Mouse (Mus musculus) A20 (cell line): Measurements from ENCODE around the gene C2cd3.

Experiments used
- DNase-seq: peaks from one replicate; pipeline ENCODE4 v3.0.0-alpha.2; 2011; ENCODE audit warnings: low read depth, low spot score

Gene C2cd3

DNA sequence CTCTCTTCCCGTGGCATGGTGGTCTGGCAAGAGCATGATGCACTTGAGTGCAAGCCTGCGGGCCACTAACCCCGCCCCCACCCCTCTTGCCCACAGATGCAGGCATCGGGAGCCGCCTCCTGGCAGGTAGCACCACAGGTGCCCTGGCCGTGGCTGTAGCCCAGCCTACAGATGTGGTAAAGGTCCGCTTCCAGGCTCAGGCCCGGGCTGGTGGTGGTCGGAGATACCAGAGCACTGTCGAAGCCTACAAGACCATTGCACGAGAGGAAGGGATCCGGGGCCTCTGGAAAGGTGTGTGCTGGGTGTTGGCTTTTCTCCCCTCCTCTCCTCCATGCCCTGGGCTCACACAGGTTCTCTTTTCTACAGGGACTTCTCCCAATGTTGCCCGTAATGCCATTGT, 125.9 kb downstream of the C2cd3 start:
- DNase-seq, result no peak

GRCm38 (mm10) chr7:100499465-100499864, 127.4 kb downstream of the C2cd3 start:
- no peak for DNase-seq

DNA sequence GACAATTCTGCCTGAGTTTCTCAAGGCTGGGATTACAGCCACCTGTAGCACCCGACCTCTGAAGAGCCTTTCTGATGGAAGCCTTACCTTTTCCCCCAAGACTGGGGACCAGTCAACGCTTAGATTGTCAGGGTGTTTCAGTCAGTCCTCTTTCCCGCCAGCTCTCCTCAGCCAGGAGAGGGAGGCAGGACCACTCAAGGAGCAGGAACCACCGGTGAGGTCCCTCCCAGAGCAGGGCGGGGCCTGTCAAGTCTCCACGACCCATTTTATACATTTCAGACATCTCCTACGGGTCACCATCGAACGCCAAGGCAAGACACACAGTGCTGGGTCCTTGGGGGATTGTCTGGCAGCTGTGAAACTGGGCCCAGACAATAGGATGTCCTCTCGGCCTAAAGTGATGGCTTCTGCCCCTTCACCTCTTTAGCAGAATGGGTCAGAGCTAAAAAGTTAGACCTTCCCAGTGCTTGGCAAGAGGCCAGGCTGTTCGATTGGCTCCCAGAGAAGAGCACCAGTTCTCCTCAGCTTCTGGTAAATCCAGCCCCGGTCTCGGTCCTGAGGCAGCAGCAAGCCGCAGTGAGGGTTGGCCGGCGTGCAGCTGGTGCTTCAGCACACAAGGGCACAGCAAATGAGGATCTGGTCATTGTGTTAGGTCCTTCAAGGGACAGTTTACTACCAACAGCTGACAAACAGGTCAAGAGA, 128.4 kb downstream of the C2cd3 start:
- no peak for DNase-seq

- DNase-seq, result peak; percentile 71
Measured at GRCm38 (mm10) chr7:100501027-100501843, 129.2 kb downstream of the C2cd3 start.

DNA sequence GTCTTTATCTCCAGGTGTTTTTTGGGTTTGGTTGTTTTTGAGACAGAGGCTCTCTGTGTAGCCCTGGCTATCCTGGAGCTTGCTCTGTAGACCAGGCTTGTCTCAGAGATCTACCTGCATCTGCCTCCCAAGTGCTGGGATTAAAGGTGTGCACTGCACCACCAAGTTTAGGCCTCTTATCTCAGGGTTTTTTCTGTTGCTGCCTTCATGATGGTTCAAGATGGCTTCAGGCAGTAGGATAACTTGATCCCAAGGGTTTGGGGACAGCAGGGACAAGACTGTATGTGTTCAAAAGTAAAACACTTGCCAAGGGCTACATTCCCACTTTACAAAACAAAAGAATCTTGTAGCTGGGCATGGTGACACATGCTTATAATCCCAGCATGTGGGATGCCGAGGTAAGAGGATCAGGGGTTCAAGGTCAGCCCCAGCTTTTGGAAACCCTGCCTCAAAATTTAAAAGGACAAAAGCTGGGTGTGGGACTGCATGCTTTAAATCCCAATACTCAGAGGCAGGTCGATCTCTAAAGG, 129.9 kb downstream of the C2cd3 start:
- peak; percentile 67 for DNase-seq

- peak; percentile 66 for DNase-seq
Measured at GRCm38 (mm10) chr7:100502374-100502922, 130.4 kb downstream of the C2cd3 start.

DNA sequence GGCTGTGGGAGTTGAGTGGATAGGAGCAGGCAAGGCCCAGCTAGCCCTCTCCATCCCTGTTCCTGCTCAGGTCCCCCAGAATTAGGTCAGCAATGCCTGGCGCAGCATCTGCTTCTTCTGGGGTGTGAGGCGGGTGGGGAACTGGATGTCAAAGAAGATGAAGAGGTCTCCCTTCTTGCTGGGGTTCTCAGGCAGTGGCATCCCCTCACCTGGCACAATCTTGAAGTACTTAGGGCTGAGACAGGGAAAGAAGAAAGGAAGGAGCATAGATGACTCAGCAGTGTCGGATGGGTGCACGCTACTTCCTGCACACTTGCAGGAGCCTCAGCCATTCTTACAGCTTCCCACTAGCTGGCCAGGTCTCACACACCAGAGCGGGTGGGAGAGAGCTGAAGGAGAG, 131.0 kb downstream of the C2cd3 start:
- peak; percentile 47 for DNase-seq

GRCm38 (mm10) chr7:100504740-100505487, 132.9 kb downstream of the C2cd3 start:
- DNase-seq, result peak; percentile 70

DNA sequence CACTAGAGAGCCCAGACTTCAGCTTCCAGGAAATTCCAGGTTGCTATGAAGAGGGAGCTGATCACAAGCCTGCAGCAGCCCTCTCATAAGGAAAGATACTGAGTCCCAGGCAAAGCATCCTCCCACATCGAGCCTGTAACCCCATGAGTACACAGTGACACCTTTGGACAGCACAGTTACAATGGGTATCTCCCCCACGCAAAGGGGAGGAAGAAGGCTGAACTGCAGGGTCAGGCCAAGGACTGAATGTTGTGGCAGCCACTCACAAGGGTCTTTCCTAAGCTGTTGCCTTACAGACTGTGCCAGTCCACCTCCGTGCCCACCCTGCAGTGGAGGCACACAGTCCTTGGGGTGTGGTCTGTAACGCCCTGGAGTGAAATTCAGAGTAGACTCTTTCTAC, 134.5 kb downstream of the C2cd3 start:
- DNase-seq, result no peak

DNA sequence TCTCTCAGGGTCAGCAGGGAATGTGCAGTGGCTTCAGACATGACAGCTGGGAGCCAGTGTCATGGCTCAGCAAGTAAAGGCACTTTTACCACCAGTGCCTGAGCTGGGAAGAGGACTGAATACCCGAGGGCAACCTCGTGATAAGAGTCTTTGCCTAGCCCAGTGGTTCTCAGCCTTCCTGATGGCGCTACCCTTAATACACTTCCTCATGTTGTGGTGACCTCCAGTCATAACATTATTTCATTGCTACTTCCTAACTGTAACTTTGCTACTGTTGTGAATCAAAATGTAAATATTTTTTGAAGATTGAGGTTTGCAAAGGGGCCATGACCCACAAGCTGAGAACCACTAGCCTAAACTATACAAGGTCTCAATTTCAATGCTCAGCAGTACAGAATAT, 136.6 kb downstream of the C2cd3 start:
- peak; percentile 46 for DNase-seq

DNA sequence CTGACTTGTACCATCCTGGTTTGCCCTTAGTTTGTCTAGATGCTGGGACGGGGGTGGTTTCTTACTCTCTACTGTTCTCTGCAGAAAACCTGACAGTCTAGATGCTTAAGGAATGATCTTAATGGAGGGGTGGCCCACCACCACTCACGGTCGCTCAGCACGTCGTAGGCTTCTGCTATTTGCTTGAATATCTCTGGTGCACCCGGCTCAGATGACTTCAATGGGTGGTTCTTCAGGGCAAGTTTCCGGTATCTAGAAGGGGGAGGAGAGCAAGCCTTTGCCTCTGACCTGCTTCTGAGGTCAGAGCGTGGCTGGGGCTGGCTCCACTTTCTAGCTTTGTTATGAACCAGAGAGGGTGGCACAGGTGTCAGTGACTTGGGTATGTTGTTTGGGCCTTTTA, 139.6 kb downstream of the C2cd3 start:
- DNase-seq, result peak; percentile 60

- DNase-seq, result no peak
Measured at GRCm38 (mm10) chr7:100514573-100514972, 142.5 kb downstream of the C2cd3 start, which contains the start of gene Dnajb13. TSS of gene Dnajb13 (minus strand) at chr7:100514960.
